Mouse (Mus musculus) kidney, adult 2 months (tissue): ENCODE measurements around the gene Snx18. TPM values are rescaled to one million over a fixed set of nuclear protein-coding genes. Genes with fewer than 3 reads are reported as not detected.

Experiments
- DNase-seq: peaks from one replicate; pipeline ENCODE4 v3.0.0; 2021
- H3K27ac ChIP-seq: fragments of 200-500 bp; 2 replicates; pipeline ENCODE4 v1.5.1; 2012; ENCODE audit warnings: low read depth, low read length, control low read depth, inconsistent platforms; ENCODE audit not compliant: insufficient read depth
- H3K27me3 ChIP-seq: fragments of 200-500 bp; replicated peaks from 2 replicates; pipeline ENCODE4 v1.6.1; 2012; ENCODE audit warnings: mild to moderate bottlenecking, moderate library complexity, low read length, inconsistent platforms; ENCODE audit not compliant: control insufficient read depth, insufficient read depth
- H3K36me3 ChIP-seq: fragments of 200-500 bp; 2 replicates; pipeline ENCODE4 v1.6.1; 2012; ENCODE audit warnings: mild to moderate bottlenecking, moderate library complexity, low read length, inconsistent platforms; ENCODE audit not compliant: control insufficient read depth, insufficient read depth
- H3K4me1 ChIP-seq: fragments of 200-500 bp; 2 replicates; pipeline ENCODE4 v1.6.1; 2011; ENCODE audit warnings: low read length; ENCODE audit not compliant: control insufficient read depth, insufficient read depth
- H3K4me3 ChIP-seq: fragments of 200-500 bp; 2 replicates; pipeline ENCODE4 v1.5.1; 2011; ENCODE audit warnings: mild to moderate bottlenecking, low read depth, low read length, control low read depth; ENCODE audit not compliant: insufficient read depth
- CTCF ChIP-seq: fragments of 200-500 bp; conservative IDR thresholded peaks from 2 replicates; pipeline ENCODE4 v1.5.1; 2011; ENCODE audit warnings: low read depth, mild to moderate bottlenecking, control low read depth, low read length, moderate library complexity, mixed read lengths; ENCODE audit not compliant: insufficient read depth, insufficient read length
- POLR2A ChIP-seq: fragments of 200-500 bp; IDR thresholded peaks from one replicate; pipeline ENCODE4 v1.6.1; 2011; ENCODE audit warnings: low read depth, low read length, control low read depth
- WGBS: fragments of 180-500 bp; shearing (Covaris S2); methylation state at CpG from one replicate; pipeline ENCODE4 v1.1.7; 2018; 5-methylcytosine and 5-hydroxymethylcytosine counted together
- polyA plus RNA-seq: library from polyadenylated mRNA; depleted of rRNA; stranded (reverse); fragments of >200 nt; gene quantifications from 2 replicates; pipeline ENCODE4 v1.2.3, GENCODE M21; 2012

Snx18 gene
- polyA plus RNA-seq, 1 experiment: 22.1 TPM

DNA sequence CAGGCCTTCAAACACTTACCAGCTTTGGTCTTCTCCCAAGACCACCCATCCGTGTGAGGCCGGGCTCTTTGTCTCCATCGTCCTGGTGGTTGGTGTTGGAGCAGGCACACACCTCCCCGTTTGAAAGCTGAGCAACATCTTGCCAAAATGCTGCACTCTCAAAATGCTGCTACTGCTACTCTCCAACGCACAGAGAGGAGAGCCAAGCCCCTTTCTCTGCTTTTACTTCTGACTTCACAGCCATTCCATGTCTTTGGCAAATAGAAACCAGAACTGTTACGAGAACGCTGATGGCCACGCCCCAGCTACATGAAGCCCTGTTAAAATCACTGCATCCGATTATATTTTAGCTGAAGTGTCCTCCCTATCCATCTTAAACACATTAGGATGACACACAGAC lies 58.7 kb downstream of the Snx18 start:
- Histone ChIP-seq H3K4me1 (no peaks in the 10 kb centered on the region), H3K4me3 (no peak overlapping the region), H3K27ac (no peak overlapping the region), H3K27me3 (no peaks in the 10 kb centered on the region), H3K36me3 (no peaks in the 10 kb centered on the region)
- TF ChIP-seq CTCF: no peak
- TF ChIP-seq POLR2A: no peak
- no peak for DNase-seq
- 90% methylated on average over 9 of the region's 9 CpGs for WGBS

DNA sequence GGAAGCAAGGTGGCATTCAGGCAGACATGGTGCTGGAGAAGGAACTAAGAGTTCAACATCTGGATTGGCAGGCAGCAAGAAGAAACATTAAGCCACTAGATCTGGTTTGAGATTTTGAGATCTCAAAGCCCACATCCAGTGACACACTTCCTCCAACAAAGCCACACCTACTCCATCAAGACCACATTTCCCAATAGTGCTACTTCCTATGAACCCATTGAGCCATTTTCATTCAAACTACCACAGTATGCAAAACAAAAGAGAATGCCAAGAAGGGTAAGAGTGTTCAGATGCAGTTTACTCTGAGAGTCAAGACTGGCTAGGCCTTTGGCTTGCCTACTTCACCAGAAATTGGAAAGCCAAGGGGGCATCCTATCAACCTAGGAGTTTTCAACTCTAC lies 61.8 kb downstream of the Snx18 start:
- Histone ChIP-seq H3K27me3 (no peaks in the 10 kb centered on the region), H3K27ac (no peak overlapping the region), H3K4me1 (no peaks in the 10 kb centered on the region; the same call in 1 of the 2 replicates), H3K4me3 (no peak overlapping the region), H3K36me3 (no peaks in the 10 kb centered on the region)
- no peak for DNase-seq
- TF ChIP-seq CTCF (no peak), POLR2A (no peak)

DNA sequence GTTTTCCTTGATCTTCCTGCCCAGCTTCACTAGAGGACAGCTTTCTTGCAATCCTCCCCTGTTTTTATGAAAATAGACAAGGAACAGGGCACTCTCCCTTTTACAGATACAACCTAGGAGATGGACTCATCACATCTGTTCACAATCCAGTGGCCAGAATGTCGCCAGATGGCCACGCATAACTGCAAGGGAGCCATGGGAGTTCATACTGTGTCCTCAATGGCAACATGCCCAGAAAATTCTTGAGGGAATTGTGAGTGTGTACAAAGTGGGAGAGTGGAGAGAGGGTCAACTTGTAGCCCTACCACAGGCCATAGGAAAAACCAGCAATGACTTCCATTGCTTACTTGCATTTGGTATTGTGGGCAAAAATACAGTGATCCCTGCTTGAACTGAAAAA lies 63.1 kb downstream of the Snx18 start:
- Histone ChIP-seq H3K36me3 (no peaks in the 10 kb centered on the region), H3K27me3 (no peaks in the 10 kb centered on the region), H3K27ac (no peak overlapping the region), H3K4me3 (no peak overlapping the region), H3K4me1 (no peaks in the 10 kb centered on the region; the same call in 1 of the 2 replicates)
- DNase-seq: peak; percentile 38
- TF ChIP-seq CTCF: no peak
- WGBS: 73% methylated on average over 2 of the region's 2 CpGs

DNA sequence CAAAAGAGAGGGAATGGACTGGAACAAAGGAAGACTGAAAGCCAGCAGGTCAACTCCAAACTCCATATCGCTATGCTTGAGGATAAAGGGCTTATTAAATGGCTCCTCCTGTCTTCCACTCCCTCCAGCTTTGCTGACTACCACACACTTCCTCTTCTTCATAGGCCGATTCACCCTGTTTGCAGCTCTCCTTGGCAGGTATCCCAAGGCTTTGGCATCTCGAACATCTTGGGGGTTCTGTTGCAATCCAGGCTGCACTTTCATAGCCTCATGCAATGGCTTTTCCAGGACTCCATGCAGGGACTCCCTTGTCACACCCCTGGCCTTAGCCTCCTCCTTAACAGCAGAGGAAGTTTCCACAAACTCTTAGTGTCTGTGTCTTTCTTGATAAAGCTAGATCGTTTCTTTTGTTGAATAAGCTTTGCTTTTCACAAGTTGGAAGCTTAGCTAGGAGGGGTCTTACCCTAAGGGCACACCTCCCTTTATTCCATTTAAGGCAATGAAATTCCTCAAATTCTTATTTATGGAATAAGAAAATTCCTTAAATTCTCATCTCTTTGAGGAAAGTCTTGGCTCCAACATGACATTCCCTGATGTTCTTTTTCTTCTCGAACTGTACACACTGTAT lies 64.6 kb downstream of the Snx18 start:
- H3K27ac ChIP-seq: no peak overlapping the region
- WGBS: 66% methylated on average over 5 of the region's 5 CpGs
- peak; percentile 31 for DNase-seq
- no peak for TF ChIP-seq CTCF
- no peak for TF ChIP-seq POLR2A
- H3K36me3 ChIP-seq: no peaks in the 10 kb centered on the region
- H3K4me3 ChIP-seq: no peak overlapping the region
- no peaks in the 10 kb centered on the region; the same call in 1 of the 2 replicates for H3K4me1 ChIP-seq
- H3K27me3 ChIP-seq: no peaks in the 10 kb centered on the region

DNA sequence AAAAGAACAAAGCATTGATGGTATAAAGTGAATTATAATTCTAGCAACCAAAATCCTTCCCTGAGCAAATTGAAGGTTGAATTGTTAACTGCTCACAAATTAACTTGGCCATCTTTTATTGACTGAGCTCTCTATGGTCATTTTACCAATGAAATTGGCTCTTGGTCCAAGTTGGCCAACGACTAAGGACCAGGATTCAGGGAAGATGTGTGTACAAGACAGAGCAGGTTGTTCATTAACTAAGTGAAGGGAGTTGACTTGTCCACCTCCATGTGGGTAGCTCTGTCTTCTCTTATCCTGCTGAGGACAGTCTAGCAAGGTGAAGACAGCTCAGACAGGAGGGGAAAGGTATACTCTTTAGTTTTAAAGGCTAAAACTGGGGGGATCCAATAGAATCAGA lies 66.0 kb downstream of the Snx18 start:
- Histone ChIP-seq H3K27ac (no peak overlapping the region), H3K4me1 (no peaks in the 10 kb centered on the region; the same call in 1 of the 2 replicates), H3K4me3 (no peak overlapping the region), H3K36me3 (no peaks in the 10 kb centered on the region), H3K27me3 (no peaks in the 10 kb centered on the region)
- WGBS: 53% methylated on average over 1 of the region's 1 CpGs
- TF ChIP-seq CTCF: no peak
- no peak for TF ChIP-seq POLR2A
- peak; percentile 85 for DNase-seq

DNA sequence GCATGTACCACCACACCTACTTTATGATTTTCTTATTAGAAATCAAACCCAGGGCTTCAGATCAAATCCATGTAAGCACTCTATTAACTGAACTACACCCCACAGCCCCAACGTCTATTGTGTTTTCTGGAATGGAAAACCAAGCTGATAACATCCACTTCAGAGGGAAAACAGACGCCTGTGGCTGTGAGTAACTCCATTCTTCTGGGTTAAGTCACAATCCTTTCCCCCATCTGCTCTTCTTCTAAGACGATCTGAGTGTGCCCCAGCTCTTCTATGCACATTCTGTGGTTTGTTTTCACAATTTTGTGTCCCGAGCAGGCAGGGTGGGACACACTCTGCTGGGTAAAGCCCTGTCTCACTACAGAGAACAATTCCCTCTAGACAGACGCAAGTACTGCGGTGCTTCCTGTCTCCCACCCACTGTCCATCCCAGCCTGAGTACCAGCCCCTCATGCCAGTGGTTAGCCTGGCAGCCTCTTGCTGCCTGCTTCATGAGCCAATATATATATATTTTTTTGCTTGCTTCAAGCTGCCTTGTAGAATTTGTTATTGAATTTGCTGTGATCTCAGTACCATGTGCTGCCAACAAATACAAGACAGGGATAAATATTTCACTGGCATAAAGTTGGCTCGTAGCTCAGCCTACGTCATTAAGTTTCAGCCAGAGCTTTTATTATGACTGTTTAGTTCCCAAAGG lies 67.3 kb downstream of the Snx18 start:
- H3K4me3 ChIP-seq: no peak overlapping the region
- no peaks in the 10 kb centered on the region; the same call in 1 of the 2 replicates for H3K4me1 ChIP-seq
- TF ChIP-seq POLR2A (no peak), CTCF (no peak)
- H3K27me3 ChIP-seq: no peaks in the 10 kb centered on the region
- WGBS: 54% methylated on average over 8 of the region's 8 CpGs
- peak; percentile 66 for DNase-seq
- no peak overlapping the region for H3K27ac ChIP-seq
- no peaks in the 10 kb centered on the region for H3K36me3 ChIP-seq

DNA sequence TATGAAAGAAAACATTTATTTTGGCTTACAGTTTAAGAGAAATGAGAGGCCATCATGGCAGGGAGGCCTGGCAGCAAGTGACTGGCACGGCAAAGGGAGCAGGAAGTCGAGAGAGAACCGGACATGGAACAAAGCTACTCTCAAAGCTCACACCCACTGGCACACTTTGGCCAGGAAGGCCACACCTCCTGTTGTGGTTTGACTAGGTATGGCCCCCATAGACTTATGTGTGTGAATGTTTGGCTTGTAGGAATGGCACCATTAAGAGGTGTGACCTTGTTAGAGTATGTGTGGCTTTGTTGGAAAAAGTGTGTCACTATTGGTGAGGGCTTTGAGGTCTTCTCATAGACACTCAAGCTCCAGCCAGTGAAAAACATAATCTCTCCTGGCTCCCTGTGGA lies 69.3 kb downstream of the Snx18 start:
- Histone ChIP-seq H3K27ac (no peak overlapping the region), H3K4me1 (no peaks in the 10 kb centered on the region; the same call in 1 of the 2 replicates), H3K36me3 (no peaks in the 10 kb centered on the region), H3K4me3 (no peak overlapping the region), H3K27me3 (no peaks in the 10 kb centered on the region)
- no peak for TF ChIP-seq POLR2A
- TF ChIP-seq CTCF: no peak
- DNase-seq: no peak
- WGBS: 80% methylated on average over 3 of the region's 3 CpGs
